Mouse (Mus musculus): ENCODE measurements around the gene Stat5b.

DNA sequence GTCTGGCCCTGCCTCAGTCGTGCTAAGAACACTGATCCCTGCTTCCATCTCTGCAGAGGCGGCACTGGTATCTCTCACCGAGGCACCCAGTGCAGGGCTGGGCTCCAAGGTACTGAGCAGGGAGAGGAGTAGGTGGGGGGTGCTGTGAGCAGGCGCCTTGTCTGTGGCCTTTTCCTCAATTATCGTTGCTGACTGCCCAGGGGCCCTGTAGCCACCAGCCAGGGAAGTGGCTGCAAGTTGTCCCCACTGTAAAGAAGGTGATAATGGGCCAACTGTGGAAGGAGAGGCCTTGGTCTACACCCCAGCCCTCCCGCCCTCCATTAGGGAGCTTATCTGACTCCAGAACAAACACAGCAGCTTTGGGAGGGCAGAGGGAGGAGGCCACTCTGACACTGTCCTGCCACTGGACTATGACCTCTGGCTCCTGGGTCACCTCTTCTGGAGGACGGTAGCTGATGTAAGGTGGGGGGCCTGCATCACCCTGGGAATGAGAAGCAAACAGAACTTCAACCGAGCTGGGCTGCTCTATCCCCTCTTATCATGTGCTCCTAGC lies 35.7 kb upstream of the Stat5b start:
- no peak for TF ChIP-seq CTCF (IDR thresholded peaks at IDR 0.05)
- TF ChIP-seq EP300 (IDR thresholded peaks at IDR 0.05), result no peak
